Mouse (Mus musculus): Measurements from ENCODE around the gene Epx. TPM values are rescaled to one million over a fixed set of nuclear protein-coding genes. Genes with fewer than 3 reads are reported as not detected.

Gene Epx
- polyA plus RNA-seq (2015; fragmentation: Illumina TruSeq; extraction: RNeasy Lipid Tissue Mini Kit (QIAGEN cat#74804); ENCODE audit: insufficient read depth, low read depth, low replicate concordance) = not detected

GRCm38 (mm10) chr11:87875436-87875835 is at the start of gene Epx:
Gene Epx, minus strand, starts transcription at chr11:87875536.

GRCm38 (mm10) chr11:87920966-87921365 is 45.6 kb upstream of the Epx start, which contains the start of gene Olfr464:
Gene Olfr464, minus strand, starts transcription at chr11:87920967.

GRCm38 (mm10) chr11:87897287-87897686 is 22.0 kb upstream of the Epx start, which contains the start of gene Olfr463:
Gene Olfr463, minus strand, starts transcription at chr11:87897387.

DNA sequence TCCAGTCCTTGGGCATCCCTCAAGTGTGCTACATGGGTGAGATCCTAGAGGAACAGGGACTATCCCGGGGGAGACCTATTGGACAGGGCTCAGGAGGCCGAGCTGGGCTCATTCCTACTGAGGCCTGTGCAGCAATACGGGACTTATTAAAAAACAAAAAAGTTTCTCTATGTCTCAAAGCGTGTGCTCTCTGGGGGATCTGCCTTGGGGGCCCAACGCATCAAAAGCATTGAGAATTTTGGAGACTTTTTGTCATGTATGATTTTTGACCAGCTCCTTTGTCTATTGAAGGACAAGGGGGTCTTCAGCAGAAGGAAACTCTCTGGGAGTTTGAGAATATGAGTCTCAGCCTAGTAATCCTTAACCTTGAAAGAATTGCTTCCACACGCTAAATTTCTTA is 16.8 kb upstream of the Epx start, which contains the start of gene Olfr462:
Gene Olfr462, minus strand, starts transcription at position 101 of the 400 bp plus-strand sequence.

DNA sequence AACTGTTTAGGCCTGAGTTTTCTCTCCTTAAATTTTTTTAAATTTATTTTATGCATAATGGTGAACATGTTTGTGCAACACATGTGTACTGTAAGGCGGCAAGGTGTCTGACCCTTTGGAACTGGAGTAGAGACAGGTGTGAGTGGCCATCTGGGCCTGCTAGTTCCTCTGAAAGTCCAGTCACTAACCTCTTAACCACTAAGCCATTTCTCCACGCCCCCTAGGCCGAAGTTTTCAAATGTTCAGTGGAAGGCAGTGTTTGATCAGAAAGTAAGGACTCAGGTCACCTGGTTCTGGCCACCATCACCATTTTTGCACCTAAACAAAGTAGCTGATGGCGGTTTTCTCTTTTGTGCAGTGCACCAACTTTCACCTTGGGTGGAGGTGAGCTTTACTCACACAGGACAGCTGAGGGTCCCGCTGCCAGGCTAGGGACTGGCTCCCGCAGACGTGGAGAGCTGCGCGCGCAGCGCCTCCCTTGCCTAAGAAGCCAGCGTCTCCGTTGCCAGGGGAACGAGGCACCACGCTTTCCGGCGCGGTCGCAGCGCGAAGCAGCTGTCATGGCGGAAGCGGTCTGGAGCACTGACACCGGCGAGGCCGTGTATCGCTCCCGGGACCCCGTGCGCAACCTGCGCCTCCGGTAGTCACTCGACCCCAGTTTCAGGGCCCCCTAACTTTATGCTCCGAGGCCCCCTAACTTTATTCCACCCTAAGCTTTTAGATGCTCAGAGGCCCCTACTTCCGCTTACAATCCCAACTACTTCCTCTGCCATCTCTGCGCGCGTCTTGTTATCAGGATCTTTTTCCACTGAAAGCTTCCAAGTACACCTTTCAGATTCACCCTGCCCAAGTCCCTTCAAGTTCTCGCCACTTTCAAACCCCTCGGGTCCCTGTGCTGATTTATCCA is 22.4 kb downstream of the Epx start, which contains the start of gene Mks1:
Gene Mks1, plus strand, starts transcription at position 526 of the 907 bp plus-strand sequence.

GRCm38 (mm10) chr11:87828239-87828900 is 47.0 kb downstream of the Epx start, which contains the start of gene Lpo:
Gene Lpo, minus strand, starts transcription at chr11:87828289.

Other genes with a start within 250 kb of the Epx start
- gene Rnf43, start 212.8 kb downstream of the Epx start, polyA plus RNA-seq (2015; fragmentation: Illumina TruSeq; extraction: RNeasy Lipid Tissue Mini Kit (QIAGEN cat#74804); ENCODE audit: insufficient read depth, low read depth, low replicate concordance) = 2.4 TPM
- gene Supt4a, start 138.0 kb downstream of the Epx start, polyA plus RNA-seq (2015; fragmentation: Illumina TruSeq; extraction: RNeasy Lipid Tissue Mini Kit (QIAGEN cat#74804); ENCODE audit: insufficient read depth, low read depth, low replicate concordance) = 15.9 TPM
- 2.9 TPM for gene Tspoap1, start 115.0 kb downstream of the Epx start, polyA plus RNA-seq (2015; fragmentation: Illumina TruSeq; extraction: RNeasy Lipid Tissue Mini Kit (QIAGEN cat#74804); ENCODE audit: insufficient read depth, low read depth, low replicate concordance)
- gene Mpo, start 82.0 kb downstream of the Epx start, polyA plus RNA-seq (2015; fragmentation: Illumina TruSeq; extraction: RNeasy Lipid Tissue Mini Kit (QIAGEN cat#74804); ENCODE audit: insufficient read depth, low read depth, low replicate concordance) = not detected
- not detected for gene Lpo, start 47.2 kb downstream of the Epx start, polyA plus RNA-seq (2015; fragmentation: Illumina TruSeq; extraction: RNeasy Lipid Tissue Mini Kit (QIAGEN cat#74804); ENCODE audit: insufficient read depth, low read depth, low replicate concordance)
- gene Mks1, start 22.3 kb downstream of the Epx start, polyA plus RNA-seq (2015; fragmentation: Illumina TruSeq; extraction: RNeasy Lipid Tissue Mini Kit (QIAGEN cat#74804); ENCODE audit: insufficient read depth, low read depth, low replicate concordance) = 2.3 TPM
- gene Olfr462, start 16.7 kb upstream of the Epx start, polyA plus RNA-seq (2015; fragmentation: Illumina TruSeq; extraction: RNeasy Lipid Tissue Mini Kit (QIAGEN cat#74804); ENCODE audit: insufficient read depth, low read depth, low replicate concordance) = not detected
- not detected for gene Olfr463, start 21.9 kb upstream of the Epx start, polyA plus RNA-seq (2015; fragmentation: Illumina TruSeq; extraction: RNeasy Lipid Tissue Mini Kit (QIAGEN cat#74804); ENCODE audit: insufficient read depth, low read depth, low replicate concordance)
- not detected for gene Olfr464, start 45.4 kb upstream of the Epx start, polyA plus RNA-seq (2015; fragmentation: Illumina TruSeq; extraction: RNeasy Lipid Tissue Mini Kit (QIAGEN cat#74804); ENCODE audit: insufficient read depth, low read depth, low replicate concordance)
- gene Dynll2, start 112.0 kb upstream of the Epx start, polyA plus RNA-seq (2015; fragmentation: Illumina TruSeq; extraction: RNeasy Lipid Tissue Mini Kit (QIAGEN cat#74804); ENCODE audit: insufficient read depth, low read depth, low replicate concordance) = 32.0 TPM
- 39.8 TPM for gene Srsf1, start 171.8 kb upstream of the Epx start, polyA plus RNA-seq (2015; fragmentation: Illumina TruSeq; extraction: RNeasy Lipid Tissue Mini Kit (QIAGEN cat#74804); ENCODE audit: insufficient read depth, low read depth, low replicate concordance)
- gene Vezf1, start 192.7 kb upstream of the Epx start, polyA plus RNA-seq (2015; fragmentation: Illumina TruSeq; extraction: RNeasy Lipid Tissue Mini Kit (QIAGEN cat#74804); ENCODE audit: insufficient read depth, low read depth, low replicate concordance) = 9.6 TPM
- gene Cuedc1, start 222.5 kb upstream of the Epx start, polyA plus RNA-seq (2015; fragmentation: Illumina TruSeq; extraction: RNeasy Lipid Tissue Mini Kit (QIAGEN cat#74804); ENCODE audit: insufficient read depth, low read depth, low replicate concordance) = 15.8 TPM

Data from pancreas, adult 10 weeks (tissue).